Mouse (Mus musculus) CH12.LX (cell line): ENCODE results near the gene Vps13a. TPM values are rescaled to one million over a fixed set of nuclear protein-coding genes. Genes with fewer than 3 reads are reported as not detected.
A peak's percentile ranks its signal among the peaks of the same experiment; 100 is the strongest.

Source experiments
- DNase-seq: peaks from one replicate; pipeline ENCODE4 v3.0.0-alpha.2; 2013; ENCODE audit errors: extremely low read depth
- H3K27ac ChIP-seq: 2 replicates; pipeline ENCODE4 v1.5.1; 2012; ENCODE audit warnings: low read depth, mild to moderate bottlenecking, control low read depth, moderate library complexity; ENCODE audit not compliant: insufficient read depth
- H3K27me3 ChIP-seq: replicated peaks from 2 replicates; pipeline ENCODE3; 2012; ENCODE audit warnings: inconsistent platforms
- H3K36me3 ChIP-seq, 2 experiments: replicated peaks in 1 of 2; 2 replicates each; pipeline versions ENCODE3 to v1.6.1; 2012; ENCODE audit warnings: inconsistent platforms in 1 of 2, low read length in 1 of 2, mild to moderate bottlenecking in 1 of 2, mixed read lengths in 1 of 2, moderate library complexity in 1 of 2; ENCODE audit not compliant: control insufficient read depth in 1 of 2, insufficient read depth in 1 of 2
- H3K4me1 ChIP-seq, 2 experiments: 2 replicates each; pipeline ENCODE4 v1.6.1; 2012; ENCODE audit warnings: inconsistent platforms in 1 of 2, moderate library complexity in 1 of 2; ENCODE audit not compliant: insufficient read depth in 2 of 2, control insufficient read depth in 1 of 2
- H3K4me2 ChIP-seq: 2 replicates; pipeline ENCODE4 v1.6.1; 2012; ENCODE audit warnings: low read depth, mild to moderate bottlenecking, control low read depth; ENCODE audit not compliant: poor library complexity, insufficient read depth, severe bottlenecking
- H3K4me3 ChIP-seq, 3 experiments: fragments of 150-350 bp in 1 of 3; sonication (generic) in 1 of 3; replicated peaks in 1 of 3; 2 replicates each; pipeline versions ENCODE3 to v1.5.1; 2011 to 2012; ENCODE audit warnings: low read depth in 2 of 3, low read length in 2 of 3, mild to moderate bottlenecking in 2 of 3, moderate library complexity in 2 of 3, control low read depth in 1 of 3, improper control_type of control experiment in 1 of 3, inconsistent platforms in 1 of 3, mixed read lengths in 1 of 3; ENCODE audit not compliant: poor library complexity in 1 of 3
- H3K79me2 ChIP-seq: replicated peaks from 2 replicates; pipeline ENCODE4 v1.6.1; 2012; ENCODE audit warnings: mild to moderate bottlenecking, moderate library complexity; ENCODE audit not compliant: control insufficient read depth, poor library complexity, insufficient read depth, severe bottlenecking; ENCODE audit errors: extremely low read depth
- H3K9ac ChIP-seq: 2 replicates; pipeline ENCODE4 v1.6.1; 2012; ENCODE audit warnings: low read depth, mild to moderate bottlenecking, control low read depth, moderate library complexity; ENCODE audit not compliant: insufficient read depth
- H3K9me3 ChIP-seq: replicated peaks from 2 replicates; pipeline ENCODE3; 2012; ENCODE audit warnings: low read length, inconsistent platforms, mixed read lengths
- BHLHE40 ChIP-seq: IDR thresholded peaks from 2 replicates; pipeline ENCODE4 v1.6.1; 2011; ENCODE audit warnings: mild to moderate bottlenecking, low read depth, low read length, improper control_type of control experiment
- ELF1 ChIP-seq: IDR thresholded peaks from 2 replicates; pipeline ENCODE4 v1.6.1; 2014; ENCODE audit warnings: low read depth, mild to moderate bottlenecking, inconsistent platforms, low read length, improper control_type of control experiment
- EP300 ChIP-seq: IDR thresholded peaks from 2 replicates; pipeline ENCODE4 v1.6.1; 2011; ENCODE audit warnings: low read length, improper control_type of control experiment
- HCFC1 ChIP-seq: IDR thresholded peaks from 2 replicates; pipeline ENCODE4 v1.6.1; 2012; ENCODE audit warnings: low read depth, mild to moderate bottlenecking, inconsistent platforms, low read length, improper control_type of control experiment
- JUND ChIP-seq: conservative IDR thresholded peaks from 2 replicates; pipeline ENCODE4 v1.6.1; 2011; ENCODE audit warnings: low read depth, low read length, improper control_type of control experiment
- KAT2A ChIP-seq: IDR thresholded peaks from 2 replicates; pipeline ENCODE4 v1.6.1; 2012; ENCODE audit warnings: low read length, improper control_type of control experiment, inconsistent platforms; ENCODE audit not compliant: insufficient replicate concordance
- MAFK ChIP-seq: IDR thresholded peaks from 2 replicates; pipeline ENCODE4 v1.6.1; 2011; ENCODE audit warnings: low read length, improper control_type of control experiment; ENCODE audit not compliant: insufficient replicate concordance
- MAZ ChIP-seq: IDR thresholded peaks from 2 replicates; pipeline ENCODE4 v1.6.1; 2012; ENCODE audit warnings: low read depth, mild to moderate bottlenecking, inconsistent platforms, low read length, improper control_type of control experiment, moderate library complexity
- PAX5 ChIP-seq: IDR thresholded peaks from 2 replicates; pipeline ENCODE4 v1.6.1; 2012; ENCODE audit warnings: low read length, inconsistent platforms, mixed read lengths
- RCOR1 ChIP-seq: conservative IDR thresholded peaks from 2 replicates; pipeline ENCODE4 v1.6.1; 2012; ENCODE audit warnings: low read depth, mild to moderate bottlenecking, inconsistent platforms, low read length, improper control_type of control experiment
- SMC3 ChIP-seq: IDR thresholded peaks from 2 replicates; pipeline ENCODE4 v1.6.1; 2011; ENCODE audit warnings: low read depth, low read length, improper control_type of control experiment
- TBP ChIP-seq: conservative IDR thresholded peaks from 2 replicates; pipeline ENCODE4 v1.6.1; 2011; ENCODE audit warnings: low read depth, low read length, improper control_type of control experiment
- TCF12 ChIP-seq: IDR thresholded peaks from 2 replicates; pipeline ENCODE4 v1.6.1; 2014; ENCODE audit warnings: low read depth, mild to moderate bottlenecking, inconsistent platforms, low read length, improper control_type of control experiment
- dilution Hi-C: fragments of 300-500 bp; cut with MboI; formaldehyde crosslinking; loops from 2 replicates; pipeline ENCODE4 v1.14.3; 2020; ENCODE audit warnings: low sequenced_read_pairs; ENCODE audit not compliant: extremely low pct_unique_long_range_greater_than_20kb, extremely low pct_ligation_motif_present
- in situ Hi-C: fragments of 300-500 bp; cut with MboI; formaldehyde crosslinking; loops from 3 replicates; pipeline ENCODE4 v1.14.3; 2019; ENCODE audit warnings: low sequenced_read_pairs, low pct_ligation_motif_present, low pct_unique_long_range_greater_than_20kb, mixed read lengths
- polyA plus RNA-seq: library from polyadenylated mRNA; unstranded; fragments of >175 nt; gene quantifications from 2 replicates; pipeline ENCODE4 v1.2.1, GENCODE M21; 2012; ENCODE audit warnings: low read depth; ENCODE audit not compliant: insufficient read length
- total RNA-seq, 2 experiments: library from RNA; depleted of rRNA; stranded (reverse); fragments of 300-350 nt in 1 of 2; fragments of >200 nt in 1 of 2; gene quantifications; 2 replicates each; pipeline ENCODE4 v1.2.3; 2012 to 2014

Gene Vps13a
- total and polyA plus RNA-seq, 3 experiments: 32.5 to 36.7 (median 35.9) TPM

- Histone ChIP-seq H3K36me3 (no peaks in the 10 kb centered on the region), H3K4me1 (no peaks in the 10 kb centered on the region), H3K27me3 (no peaks in the 10 kb centered on the region), H3K4me3 (no peak overlapping the region)
- dilution Hi-C loops: no loop called here
- in situ Hi-C loops: loop anchor here (25.0 kb wide), 1 partner anchor 225 kb away; no protein-coding TSS in a partner anchor
- no peak for DNase-seq
- TF ChIP-seq ELF1 (no peak), TCF12 (no peak), SMC3 (no peak), KAT2A (no peak), MAZ (no peak), EP300 (no peak), BHLHE40 (no peak), RCOR1 (no peak)
- TF ChIP-seq, all 38 proteins: peak for 0
- Histone ChIP-seq H3K4me2 (no peak overlapping the region), H3K9ac (no peak overlapping the region), H3K9me3 (no peaks in the 10 kb centered on the region), H3K79me2 (no peaks in the 10 kb centered on the region), H3K27ac (no peak overlapping the region)
These were observed 31.4 kb upstream of the Vps13a start for GRCm38 (mm10) chr19:16812072-16812608.

GRCm38 (mm10) chr19:16805102-16805501 is 24.4 kb upstream of the Vps13a start:
- no peaks in the 10 kb centered on the region for H3K79me2 ChIP-seq
- no peak overlapping the region for H3K27ac ChIP-seq
- peaks cover 4 to 22% of the 10 kb centered on the region in 2 experiments; a peak in 3 of 4 replicates for H3K4me1 ChIP-seq
- TF ChIP-seq BHLHE40 (no peak), HCFC1 (no peak), PAX5 (no peak), EP300 (no peak), MAFK (no peak)
- TF ChIP-seq, all 38 proteins: peak for 0
- DNase-seq: no peak
- Histone ChIP-seq H3K4me3 (no peak overlapping the region), H3K9ac (no peak overlapping the region), H3K27me3 (no peaks in the 10 kb centered on the region), H3K9me3 (no peaks in the 10 kb centered on the region), H3K36me3 (no peaks in the 10 kb centered on the region), H3K4me2 (no peak overlapping the region)
- in situ Hi-C loops: loop anchor here (25.0 kb wide), 1 partner anchor 232 kb away; no protein-coding TSS in a partner anchor
- dilution Hi-C loops: no loop called here

GRCm38 (mm10) chr19:16804578-16804977 is 23.8 kb upstream of the Vps13a start:
- Histone ChIP-seq H3K4me2 (no peak overlapping the region; the same call in 1 of the 2 replicates), H3K36me3 (no peaks in the 10 kb centered on the region), H3K27me3 (no peaks in the 10 kb centered on the region), H3K27ac (no peak overlapping the region), H3K9ac (no peak overlapping the region), H3K4me1 (peaks cover 4 to 24% of the 10 kb centered on the region in 2 experiments; a peak in 3 of 4 replicates), H3K79me2 (no peaks in the 10 kb centered on the region), H3K4me3 (peak overlapping the region in 1 of 3 experiments; percentile 23), H3K9me3 (no peaks in the 10 kb centered on the region)
- peak; percentile 29 for DNase-seq
- no peak for TF ChIP-seq JUND
- TF ChIP-seq TBP: no peak
- TF ChIP-seq TCF12: 0 out of 2 replicates have a peak, but pooled peaks have one; percentile 19
- dilution Hi-C loops: no loop called here
- in situ Hi-C loops: loop anchor here (25.0 kb wide), 1 partner anchor 233 kb away; no protein-coding TSS in a partner anchor
